Mouse (Mus musculus) heart, embryonic 16.5 days (tissue): ENCODE measurements around the gene Pofut1. TPM values are rescaled to one million over a fixed set of nuclear protein-coding genes. Genes with fewer than 3 reads are reported as not detected.
A peak's percentile ranks its signal among the peaks of the same experiment; 100 is the strongest.

Source experiments
- ATAC-seq: fragments of 200-750 bp; cut with Nextera tagmentation; replicated peaks from 2 replicates; pipeline ENCODE4 v1.8.0; 2017; ENCODE audit warnings: moderate number of reproducible peaks; ENCODE audit not compliant: insufficient read depth, low FRiP score; ENCODE audit errors: extremely low read depth
- H3K27ac ChIP-seq: fragments of 300-500 bp; sonication (generic); 2 replicates; pipeline ENCODE4 v1.5.1; 2014; ENCODE audit warnings: mild to moderate bottlenecking, low read length, control low read depth, moderate library complexity
- H3K27me3 ChIP-seq: fragments of 300-500 bp; sonication (generic); 2 replicates; pipeline ENCODE4 v1.6.1; 2014; ENCODE audit warnings: low read length, mixed read lengths; ENCODE audit not compliant: control insufficient read depth, insufficient read depth
- H3K36me3 ChIP-seq: fragments of 300-500 bp; sonication (generic); 2 replicates; pipeline ENCODE4 v1.6.1; 2014; ENCODE audit not compliant: control insufficient read depth, insufficient read depth
- H3K4me1 ChIP-seq: fragments of 300-500 bp; sonication (generic); 2 replicates; pipeline ENCODE4 v1.6.1; 2014; ENCODE audit warnings: low read length, mixed read lengths; ENCODE audit not compliant: control insufficient read depth, insufficient read depth
- H3K4me2 ChIP-seq: fragments of 300-500 bp; sonication (generic); 2 replicates; pipeline ENCODE4 v1.6.1; 2014; ENCODE audit warnings: low read depth, mild to moderate bottlenecking, control low read depth, low read length
- H3K4me3 ChIP-seq: fragments of 300-500 bp; sonication (generic); 2 replicates; pipeline ENCODE4 v1.5.1; 2014; ENCODE audit warnings: mild to moderate bottlenecking, control low read depth, low read length
- H3K9ac ChIP-seq: fragments of 300-500 bp; sonication (generic); 2 replicates; pipeline ENCODE4 v1.6.1; 2014; ENCODE audit warnings: low read length, control low read depth
- H3K9me3 ChIP-seq: fragments of 300-500 bp; sonication (generic); replicated peaks from 2 replicates; pipeline ENCODE4 v1.6.1; 2016; ENCODE audit warnings: low read length; ENCODE audit not compliant: control insufficient read depth
- WGBS: fragments of 180-500 bp; shearing (Covaris S2); extraction: QIAGEN DNeasy Blood & Tissue Kit; methylation state at CpG from one replicate; pipeline ENCODE4 v1.1.7; 2014; 5-methylcytosine and 5-hydroxymethylcytosine counted together
- polyA plus RNA-seq: library from polyadenylated mRNA; unstranded; fragments of >200 nt; fragmentation: Nextera tagmentation; extraction: Ambion mirVana; gene quantifications from 2 replicates; pipeline ENCODE4 v1.2.1, GENCODE M21; 2015

Gene Pofut1
- 3.7 and 4.0 TPM in 2 replicates for polyA plus RNA-seq

- WGBS: 0% methylated on average over 57 of the region's 72 CpGs
- ATAC-seq: peak; percentile 97
Observed at GRCm38 (mm10) chr2:153241250-153242014, at the start of gene Pofut1, which contains the start of gene Plagl2. Gene Pofut1, plus strand, starts transcription at chr2:153241533. Gene Plagl2, minus strand, starts transcription at chr2:153241426.

DNA sequence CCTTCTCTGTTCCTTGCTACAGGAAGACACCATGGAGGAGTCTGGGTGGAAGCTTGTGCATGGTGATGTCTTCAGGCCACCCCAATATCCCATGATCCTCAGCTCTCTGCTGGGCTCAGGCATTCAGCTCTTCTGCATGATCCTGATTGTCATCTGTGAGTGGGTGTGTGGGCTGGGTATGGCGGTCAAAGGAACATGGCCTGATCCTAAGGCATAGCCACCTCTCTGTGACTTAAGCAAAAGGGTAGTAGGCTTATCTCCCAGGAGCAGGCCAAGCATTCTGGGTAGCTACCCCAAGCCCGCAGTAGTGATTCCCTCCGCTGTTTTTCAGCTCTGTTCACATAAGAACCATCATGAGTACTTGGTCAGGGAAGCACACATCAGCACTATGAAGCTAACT is 47.1 kb upstream of the Pofut1 start:
- 90% methylated on average over 3 of the region's 3 CpGs for WGBS

More at GRCm38 (mm10) chr2:153241250-153242014, at the start of gene Pofut1, which contains the start of gene Plagl2:
- Histone ChIP-seq H3K27ac (peak within 1 kb of the TSS; percentile 92), H3K4me1 (peaks cover 37% of the 10 kb centered on the region), H3K9ac (peak within 1 kb of the TSS; percentile 95), H3K9me3 (no peaks in the 10 kb centered on the region), H3K36me3 (no peaks in the 10 kb centered on the region), H3K4me3 (peak within 1 kb of the TSS; percentile 61), H3K27me3 (no peaks in the 10 kb centered on the region), H3K4me2 (peak within 1 kb of the TSS; percentile 78)

DNA sequence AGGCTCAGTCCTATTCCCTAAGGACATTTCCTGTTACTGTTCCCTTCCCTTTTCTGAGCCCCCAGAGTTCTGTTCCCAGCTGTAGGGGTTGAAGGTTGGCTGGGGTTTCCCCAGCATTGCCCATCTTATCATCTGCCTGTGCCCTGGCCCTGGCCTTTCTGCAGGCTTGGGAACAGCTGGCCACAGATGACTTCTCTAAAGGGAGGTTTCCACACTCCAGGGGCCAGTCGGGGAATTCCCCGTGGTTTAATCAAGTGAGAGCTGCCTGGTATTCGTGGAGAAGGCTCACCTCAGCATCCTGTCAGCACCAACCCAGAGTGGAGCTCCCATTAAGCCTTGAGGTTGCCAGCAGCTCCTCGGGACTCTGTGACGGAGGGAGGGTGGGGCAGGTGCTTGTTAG is 42.8 kb upstream of the Pofut1 start:
- WGBS: 25% methylated on average over 5 of the region's 5 CpGs
- H3K27me3 ChIP-seq: no peaks in the 10 kb centered on the region
- peak overlapping the region; percentile 10; the same call in 1 of the 2 replicates for H3K27ac ChIP-seq
- H3K9ac ChIP-seq: peak overlapping the region; percentile 22; the same call in 1 of the 2 replicates
- no peak overlapping the region for H3K4me2 ChIP-seq
- no peaks in the 10 kb centered on the region for H3K4me1 ChIP-seq
- no peaks in the 10 kb centered on the region for H3K9me3 ChIP-seq
- no peak overlapping the region for H3K4me3 ChIP-seq
- H3K36me3 ChIP-seq: peaks cover 50% of the 10 kb centered on the region
- ATAC-seq: peak; percentile 28; the same call in 1 of the 2 replicates

More for the DNA sequence above, 47.1 kb upstream of the Pofut1 start:
- H3K9me3 ChIP-seq: no peaks in the 10 kb centered on the region
- no peaks in the 10 kb centered on the region for H3K4me1 ChIP-seq
- H3K27me3 ChIP-seq: no peaks in the 10 kb centered on the region
- no peak overlapping the region for H3K4me2 ChIP-seq
- H3K9ac ChIP-seq: no peak overlapping the region
- H3K36me3 ChIP-seq: peaks cover 47% of the 10 kb centered on the region
- ATAC-seq: no peak
- no peak overlapping the region for H3K27ac ChIP-seq
- no peak overlapping the region for H3K4me3 ChIP-seq

DNA sequence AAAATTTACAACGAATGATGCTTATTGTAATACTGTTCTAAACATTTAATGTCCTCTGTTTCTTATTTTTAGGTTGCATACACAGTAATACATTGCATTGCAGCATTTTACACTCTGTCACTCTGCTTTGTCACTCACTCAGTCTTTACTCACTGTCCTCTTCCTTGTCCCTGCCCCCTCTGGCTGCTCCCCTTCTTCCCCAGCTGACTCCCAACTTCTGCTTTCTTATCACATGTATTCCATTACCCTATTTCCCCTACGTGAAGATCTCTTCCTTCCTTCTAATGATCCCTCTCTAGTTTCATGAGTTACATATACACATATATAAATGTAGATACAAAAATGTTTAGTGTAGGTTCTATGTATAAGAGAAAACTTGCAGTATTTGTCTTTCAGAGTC is 42.2 kb upstream of the Pofut1 start:
- Histone ChIP-seq H3K27ac (no peak overlapping the region), H3K4me1 (peaks cover 3% of the 10 kb centered on the region; the same call in 1 of the 2 replicates), H3K27me3 (no peaks in the 10 kb centered on the region), H3K4me3 (no peak overlapping the region), H3K4me2 (no peak overlapping the region), H3K9me3 (no peaks in the 10 kb centered on the region), H3K9ac (no peak overlapping the region), H3K36me3 (peaks cover 47% of the 10 kb centered on the region)
- WGBS: 77% methylated on average over 2 of the region's 2 CpGs
- no peak for ATAC-seq

DNA sequence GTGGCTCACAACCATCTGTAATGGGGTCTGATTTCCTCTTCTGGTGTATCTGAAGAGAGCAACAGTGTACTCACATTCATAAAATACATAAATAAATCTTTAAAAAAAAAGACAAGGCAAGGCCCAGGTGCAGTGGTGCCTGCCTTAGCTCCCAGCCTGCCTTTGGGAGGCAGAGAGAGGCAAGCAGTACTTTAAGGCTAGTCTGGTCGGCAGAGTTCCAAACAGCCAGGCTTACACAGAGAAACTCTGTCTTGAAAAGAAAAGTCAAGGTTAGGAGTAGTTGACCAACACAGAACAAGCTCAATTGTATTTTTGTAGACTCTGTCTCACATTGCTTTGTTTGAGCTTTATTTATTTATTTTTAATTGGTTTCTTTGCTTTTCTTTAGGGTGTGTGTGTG is 38.6 kb upstream of the Pofut1 start:
- Histone ChIP-seq H3K9me3 (no peaks in the 10 kb centered on the region), H3K36me3 (peaks cover 48% of the 10 kb centered on the region), H3K27ac (no peak overlapping the region), H3K4me2 (no peak overlapping the region), H3K4me1 (peaks cover 3% of the 10 kb centered on the region; the same call in 1 of the 2 replicates), H3K27me3 (no peaks in the 10 kb centered on the region), H3K4me3 (no peak overlapping the region), H3K9ac (no peak overlapping the region)
- no peak for ATAC-seq
- 69% methylated on average over 1 of the region's 1 CpGs for WGBS

- no peak overlapping the region for H3K4me2 ChIP-seq
- ATAC-seq: no peak
- peaks cover 40% of the 10 kb centered on the region for H3K36me3 ChIP-seq
- H3K9ac ChIP-seq: no peak overlapping the region
- no peak overlapping the region for H3K27ac ChIP-seq
- no peaks in the 10 kb centered on the region for H3K9me3 ChIP-seq
- peaks cover 3% of the 10 kb centered on the region; the same call in 1 of the 2 replicates for H3K4me1 ChIP-seq
- no peaks in the 10 kb centered on the region for H3K27me3 ChIP-seq
- no peak overlapping the region for H3K4me3 ChIP-seq
- 94% methylated on average over 2 of the region's 2 CpGs for WGBS
Observed at GRCm38 (mm10) chr2:153208149-153208548, 33.2 kb upstream of the Pofut1 start.

DNA sequence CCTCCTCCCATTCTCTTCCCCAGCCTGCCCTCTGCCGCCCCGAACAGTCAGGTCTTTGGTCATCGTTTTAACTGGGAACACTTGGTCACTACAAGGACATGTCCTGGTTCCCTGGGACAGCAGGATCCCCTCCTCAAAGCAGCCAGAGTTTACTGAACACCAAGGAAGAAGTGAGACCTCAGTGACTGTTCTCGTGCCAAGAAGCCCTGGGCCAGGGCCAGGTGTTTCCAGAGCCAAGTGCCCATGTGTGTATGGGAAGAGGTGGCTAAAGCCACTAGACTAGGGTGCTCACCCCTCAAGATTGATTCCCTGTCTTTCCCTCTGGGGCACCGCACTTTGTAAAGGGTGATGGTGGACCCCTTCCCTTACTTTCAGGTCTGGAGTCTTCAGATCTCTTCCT is 32.0 kb upstream of the Pofut1 start:
- H3K4me1 ChIP-seq: peaks cover under 1% of the 10 kb centered on the region; the same call in 1 of the 2 replicates
- no peaks in the 10 kb centered on the region for H3K27me3 ChIP-seq
- peaks cover 38% of the 10 kb centered on the region for H3K36me3 ChIP-seq

GRCm38 (mm10) chr2:153211451-153211850 is 29.9 kb upstream of the Pofut1 start:
- H3K27me3 ChIP-seq: no peaks in the 10 kb centered on the region
- H3K27ac ChIP-seq: no peak overlapping the region
- peaks cover 25% of the 10 kb centered on the region for H3K36me3 ChIP-seq
- H3K9me3 ChIP-seq: no peaks in the 10 kb centered on the region
- no peak overlapping the region for H3K4me3 ChIP-seq
- ATAC-seq: no peak
- peaks cover 12% of the 10 kb centered on the region for H3K4me1 ChIP-seq
- 86% methylated on average over 5 of the region's 5 CpGs for WGBS
- no peak overlapping the region for H3K9ac ChIP-seq
- H3K4me2 ChIP-seq: no peak overlapping the region

More for the DNA sequence above, 32.0 kb upstream of the Pofut1 start:
- WGBS: 86% methylated on average over 5 of the region's 5 CpGs
- Histone ChIP-seq H3K9ac (no peak overlapping the region), H3K4me2 (no peak overlapping the region), H3K9me3 (no peaks in the 10 kb centered on the region), H3K4me3 (no peak overlapping the region), H3K27ac (no peak overlapping the region)
- no peak for ATAC-seq

GRCm38 (mm10) chr2:153213351-153213750 is 28.0 kb upstream of the Pofut1 start:
- WGBS: 94% methylated on average over 4 of the region's 4 CpGs
- Histone ChIP-seq H3K27me3 (no peaks in the 10 kb centered on the region), H3K9me3 (no peaks in the 10 kb centered on the region), H3K36me3 (peaks cover 14% of the 10 kb centered on the region), H3K4me3 (no peak overlapping the region), H3K4me2 (no peak overlapping the region), H3K27ac (no peak overlapping the region), H3K9ac (no peak overlapping the region), H3K4me1 (peaks cover 12% of the 10 kb centered on the region)
- no peak for ATAC-seq
